Mouse (Mus musculus) layer of hippocampus, postnatal 14 days (tissue): ENCODE data around the gene Hist1h1b. TPM values are rescaled to one million over a fixed set of nuclear protein-coding genes. Genes with fewer than 3 reads are reported as not detected.

Experiments
- DNase-seq, 2 experiments: peaks; one replicate each; pipeline ENCODE4 v3.0.0; 2021 to 2022; ENCODE audit warnings: low spot score in 2 of 2, mixed read lengths in 1 of 2
- microRNA-seq, 2 experiments: library from miRNA; unstranded; fragments of <30 nt; microRNA quantifications; one replicate each; pipeline ENCODE4 v1.2.0; 2021
- total RNA-seq, 2 experiments: library from RNA; stranded (reverse); gene quantifications; 2 replicates each; pipeline ENCODE4 v1.2.3; 2021

Hist1h1b gene
- total RNA-seq, 2 experiments from 2014 or later: 10.5 to 20.6 TPM

DNA sequence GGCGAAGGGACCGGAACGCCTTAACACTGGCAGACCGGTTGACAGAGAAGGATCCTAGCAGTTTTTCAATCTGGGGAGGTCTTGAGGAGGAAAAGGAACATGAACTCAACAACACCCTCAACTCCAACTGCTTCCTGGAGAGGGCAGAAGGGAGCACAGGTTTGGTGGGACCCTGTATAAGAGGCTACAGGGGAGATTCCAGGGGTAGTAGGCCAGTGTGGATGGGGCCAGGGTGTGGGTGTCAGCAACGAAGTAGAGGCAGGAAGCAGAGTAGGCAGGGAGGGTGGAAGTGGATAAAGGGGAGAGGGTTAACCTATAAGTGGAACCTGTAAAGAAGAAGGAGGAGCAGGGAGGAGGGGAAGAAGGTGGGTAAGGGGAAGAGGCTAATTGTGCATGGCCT lies 47.0 kb downstream of the Hist1h1b start:
- no peak for DNase-seq

Small RNA genes lying within 50 kb of the gene (microRNA-seq; reads per million reads assigned to microRNA genes)
- 0 reads per million in 2 experiments for gene Gm19658
- gene Gm44346: 0 reads per million in 2 experiments
- 0 reads per million in 2 experiments for gene Gm44454

Other genes starting within 250 kb of the Hist1h1b start
- 10 to 100 TPM; 16.2 to 16.9 TPM for gene Zkscan8, start 249.5 kb downstream of the Hist1h1b start, total RNA-seq
- not detected for gene Olfr1366, start 237.8 kb downstream of the Hist1h1b start, total RNA-seq
- not detected for gene Olfr1535, start 220.7 kb downstream of the Hist1h1b start, total RNA-seq
- not detected for gene Olfr1364, start 198.9 kb downstream of the Hist1h1b start, total RNA-seq
- gene Olfr1362, start 166.6 kb downstream of the Hist1h1b start, total RNA-seq: not detected
- gene Olfr11, start 138.1 kb downstream of the Hist1h1b start, total RNA-seq: not detected
- gene Olfr1361, start 117.2 kb downstream of the Hist1h1b start, total RNA-seq: not detected
- not detected for gene Olfr1360, start 103.2 kb downstream of the Hist1h1b start, total RNA-seq
- not detected for gene Olfr1359, start 82.5 kb downstream of the Hist1h1b start, total RNA-seq
- gene Hist1h2bl, start 64.5 kb downstream of the Hist1h1b start, total RNA-seq: 10 to 100 TPM; 31.7 to 51.2 TPM
- gene Hist1h2ai, start 64.2 kb downstream of the Hist1h1b start, total RNA-seq: 10 to 100 TPM; 17.4 to 55.0 TPM
- 10 to 100 TPM; 68.2 to 84.2 TPM for gene Hist1h3h, start 63.0 kb downstream of the Hist1h1b start, total RNA-seq
- 10 to 100 TPM in 1 of 2 experiments, 1 to 10 TPM in 1; 8.6 to 12.7 TPM for gene Hist1h2bm, start 58.6 kb downstream of the Hist1h1b start, total RNA-seq
- 10 to 100 TPM; 14.3 to 15.3 TPM for gene Hist1h4j, start 45.6 kb downstream of the Hist1h1b start, total RNA-seq
- 100 to 1,000 TPM; 229 to 266 TPM for gene Hist1h4k, start 30.1 kb downstream of the Hist1h1b start, total RNA-seq
- gene Hist1h2ak, start 26.8 kb downstream of the Hist1h1b start, total RNA-seq: 10 to 100 TPM; 17.1 to 19.9 TPM
- 10 to 100 TPM; 18.8 to 20.0 TPM for gene Hist1h2bn, start 26.5 kb downstream of the Hist1h1b start, total RNA-seq
- 10 to 100 TPM; 59.5 to 93.2 TPM for gene Hist1h3i, start 2.7 kb upstream of the Hist1h1b start, total RNA-seq
- gene Hist1h2an, start 6.6 kb upstream of the Hist1h1b start, total RNA-seq: 1 to 10 TPM; 1.7 to 1.8 TPM
- 10 to 100 TPM; 12.3 to 16.4 TPM for gene Hist1h2bp, start 6.8 kb upstream of the Hist1h1b start, total RNA-seq
- 10 to 100 TPM; 47.8 to 64.2 TPM for gene Hist1h2bq, start 29.6 kb upstream of the Hist1h1b start, total RNA-seq
- 10 to 100 TPM; 28.2 to 31.2 TPM for gene Hist1h2ao, start 29.8 kb upstream of the Hist1h1b start, total RNA-seq
- 100 to 1,000 TPM; 159 to 222 TPM for gene Hist1h4m, start 31.1 kb upstream of the Hist1h1b start, total RNA-seq
- 10 to 100 TPM; 30.8 to 35.7 TPM for gene Hist1h4n, start 51.6 kb upstream of the Hist1h1b start, total RNA-seq
- 10 to 100 TPM; 20.7 to 37.1 TPM for gene Hist1h2ap, start 52.9 kb upstream of the Hist1h1b start, total RNA-seq
- gene Hist1h2br, start 53.1 kb upstream of the Hist1h1b start, total RNA-seq: 10 to 100 TPM; 48.0 to 64.3 TPM
- gene Zfp184, start 164.5 kb upstream of the Hist1h1b start, total RNA-seq: 1 to 10 TPM; 3.4 to 3.8 TPM
- gene Pom121l2, start 200.6 kb upstream of the Hist1h1b start, total RNA-seq: under 1 TPM in 1 of 2 experiments, not detected in 1; 0.19 TPM
- gene Prss16, start 229.1 kb upstream of the Hist1h1b start, total RNA-seq: under 1 TPM in 1 of 2 experiments, not detected in 1; 0.46 TPM